Mouse (Mus musculus) liver, embryonic 15.5 days (tissue): ENCODE data around the gene Sox21. TPM values are rescaled to one million over a fixed set of nuclear protein-coding genes. Genes with fewer than 3 reads are reported as not detected.

Experiments used
- ATAC-seq: fragments of 200-750 bp; cut with Nextera tagmentation; 2 replicates; pipeline ENCODE4 v1.8.0; 2017; ENCODE audit warnings: moderate number of reproducible peaks, mild to moderate bottlenecking, moderate library complexity; ENCODE audit not compliant: insufficient read depth
- H3K27ac ChIP-seq: fragments of 300-500 bp; sonication (generic); replicated peaks from 2 replicates; pipeline ENCODE4 v1.5.1; 2015; ENCODE audit warnings: mild to moderate bottlenecking, inconsistent platforms
- H3K27me3 ChIP-seq: fragments of 300-500 bp; sonication (generic); 2 replicates; pipeline ENCODE4 v1.6.1; 2015; ENCODE audit warnings: mild to moderate bottlenecking, inconsistent platforms
- H3K36me3 ChIP-seq: fragments of 300-500 bp; sonication (generic); replicated peaks from 2 replicates; pipeline ENCODE4 v1.6.1; 2015; ENCODE audit warnings: moderate library complexity, mild to moderate bottlenecking, inconsistent platforms
- H3K4me1 ChIP-seq: fragments of 300-500 bp; sonication (generic); replicated peaks from 2 replicates; pipeline ENCODE4 v1.6.1; 2015; ENCODE audit warnings: inconsistent platforms
- H3K4me2 ChIP-seq: fragments of 300-500 bp; sonication (generic); 2 replicates; pipeline ENCODE4 v1.6.1; 2015; ENCODE audit warnings: moderate library complexity, mild to moderate bottlenecking, inconsistent platforms
- H3K4me3 ChIP-seq: fragments of 300-500 bp; sonication (generic); replicated peaks from 2 replicates; pipeline ENCODE4 v1.5.1; 2015; ENCODE audit warnings: mild to moderate bottlenecking, inconsistent platforms
- H3K9ac ChIP-seq: fragments of 300-500 bp; sonication (generic); 2 replicates; pipeline ENCODE4 v1.6.1; 2015; ENCODE audit warnings: moderate library complexity, mild to moderate bottlenecking, inconsistent platforms
- H3K9me3 ChIP-seq: fragments of 300-500 bp; sonication (generic); replicated peaks from 2 replicates; pipeline ENCODE4 v1.6.1; 2016; ENCODE audit warnings: inconsistent platforms
- WGBS: fragments of 180-500 bp; shearing (Covaris S2); methylation state at CpG from one replicate; pipeline ENCODE4 v1.1.7; 2015; ENCODE audit warnings: mixed read lengths; ENCODE audit not compliant: insufficient replicate concordance; 5-methylcytosine and 5-hydroxymethylcytosine counted together
- polyA plus RNA-seq: library from polyadenylated mRNA; unstranded; fragments of >200 nt; fragmentation: Nextera tagmentation; extraction: Ambion mirVana; gene quantifications from 2 replicates; pipeline ENCODE4 v1.2.1, GENCODE M21; 2015

Sox21 gene
- polyA plus RNA-seq, 1 experiment from 2014 or later, result not detected

GRCm38 (mm10) chr14:118237786-118238185, 956 bp upstream of the Sox21 start:
- H3K27ac ChIP-seq, result no peak overlapping the region
- no peak overlapping the region for H3K4me2 ChIP-seq
- H3K36me3 ChIP-seq, result no peaks in the 10 kb centered on the region
- H3K4me1 ChIP-seq, result peaks cover 24% of the 10 kb centered on the region
- WGBS, result 13% methylated on average over 6 of the region's 6 CpGs
- no peaks in the 10 kb centered on the region for H3K9me3 ChIP-seq
- no peak overlapping the region for H3K9ac ChIP-seq
- ATAC-seq, result no peak
- no peak overlapping the region for H3K4me3 ChIP-seq
- peaks cover 79% of the 10 kb centered on the region for H3K27me3 ChIP-seq

- Histone ChIP-seq H3K4me1 (peaks cover 24% of the 10 kb centered on the region), H3K4me2 (peak overlapping the region; percentile 67), H3K27me3 (peaks cover 95% of the 10 kb centered on the region), H3K4me3 (peak overlapping the region; percentile 45), H3K9me3 (no peaks in the 10 kb centered on the region), H3K36me3 (no peaks in the 10 kb centered on the region), H3K27ac (no peak overlapping the region), H3K9ac (no peak overlapping the region)
- ATAC-seq, result peak; percentile 37; the same call in 1 of the 2 replicates
- WGBS, result under 1% methylated on average over 73 of the region's 73 CpGs
These were observed 601 bp downstream of the Sox21 start for GRCm38 (mm10) chr14:118235973-118236885.

- H3K4me1 ChIP-seq, result peaks cover 24% of the 10 kb centered on the region
- WGBS, result under 1% methylated on average over 62 of the region's 62 CpGs
- H3K27me3 ChIP-seq, result peaks cover 96% of the 10 kb centered on the region
- peak overlapping the region; percentile 67 for H3K4me2 ChIP-seq
- H3K36me3 ChIP-seq, result no peaks in the 10 kb centered on the region
- H3K27ac ChIP-seq, result no peak overlapping the region
- no peaks in the 10 kb centered on the region for H3K9me3 ChIP-seq
- ATAC-seq, result no peak
- H3K4me3 ChIP-seq, result peak overlapping the region; percentile 45
- no peak overlapping the region for H3K9ac ChIP-seq
These were observed 1.4 kb downstream of the Sox21 start for GRCm38 (mm10) chr14:118235361-118235972.

DNA sequence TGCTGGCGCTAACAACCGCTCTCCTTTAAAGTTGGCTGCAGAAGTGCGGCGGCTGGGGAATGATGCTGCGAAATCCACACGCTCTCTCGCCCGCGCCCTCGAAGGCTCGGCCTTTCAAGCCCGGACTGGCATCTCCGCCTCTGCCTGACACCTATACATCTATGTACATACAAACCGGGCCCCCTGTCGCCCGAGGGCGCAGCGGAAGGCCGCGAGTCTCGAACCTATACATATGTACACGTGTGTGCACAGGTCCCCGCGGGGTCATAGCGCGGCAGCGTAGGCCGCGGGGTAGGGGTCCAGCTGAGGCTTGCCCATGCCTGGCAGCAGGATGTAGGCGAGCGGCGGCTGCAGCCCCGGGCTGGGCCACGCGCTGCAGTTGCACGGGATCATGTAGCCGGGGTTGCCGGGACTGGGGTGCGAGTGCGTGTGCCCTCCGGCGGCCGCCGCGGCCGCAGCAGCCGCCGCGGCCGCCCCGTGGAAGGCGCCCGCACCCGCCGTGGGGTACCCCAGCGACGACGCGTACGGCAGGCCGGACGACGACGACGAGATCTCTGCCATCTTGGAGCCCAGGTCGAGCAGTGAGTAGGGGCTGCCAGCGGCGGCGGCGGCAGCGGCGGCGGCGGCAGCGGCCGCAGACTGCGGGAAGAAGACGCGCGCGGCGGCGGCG, 2.2 kb downstream of the Sox21 start:
- no peak for ATAC-seq
- Histone ChIP-seq H3K4me2 (peak overlapping the region; percentile 67), H3K27me3 (peaks cover 96% of the 10 kb centered on the region), H3K4me1 (peaks cover 24% of the 10 kb centered on the region), H3K9ac (no peak overlapping the region), H3K36me3 (no peaks in the 10 kb centered on the region), H3K9me3 (no peaks in the 10 kb centered on the region), H3K4me3 (peak overlapping the region; percentile 45), H3K27ac (no peak overlapping the region)
- WGBS, result under 1% methylated on average over 84 of the region's 84 CpGs

GRCm38 (mm10) chr14:118233786-118234540, 2.9 kb downstream of the Sox21 start:
- ATAC-seq, result no peak
- Histone ChIP-seq H3K9me3 (no peaks in the 10 kb centered on the region), H3K4me1 (peaks cover 24% of the 10 kb centered on the region), H3K9ac (no peak overlapping the region), H3K27ac (no peak overlapping the region), H3K4me3 (no peak overlapping the region), H3K4me2 (no peak overlapping the region), H3K36me3 (no peaks in the 10 kb centered on the region), H3K27me3 (peaks cover 96% of the 10 kb centered on the region)
- WGBS, result 4% methylated on average over 26 of the region's 26 CpGs

DNA sequence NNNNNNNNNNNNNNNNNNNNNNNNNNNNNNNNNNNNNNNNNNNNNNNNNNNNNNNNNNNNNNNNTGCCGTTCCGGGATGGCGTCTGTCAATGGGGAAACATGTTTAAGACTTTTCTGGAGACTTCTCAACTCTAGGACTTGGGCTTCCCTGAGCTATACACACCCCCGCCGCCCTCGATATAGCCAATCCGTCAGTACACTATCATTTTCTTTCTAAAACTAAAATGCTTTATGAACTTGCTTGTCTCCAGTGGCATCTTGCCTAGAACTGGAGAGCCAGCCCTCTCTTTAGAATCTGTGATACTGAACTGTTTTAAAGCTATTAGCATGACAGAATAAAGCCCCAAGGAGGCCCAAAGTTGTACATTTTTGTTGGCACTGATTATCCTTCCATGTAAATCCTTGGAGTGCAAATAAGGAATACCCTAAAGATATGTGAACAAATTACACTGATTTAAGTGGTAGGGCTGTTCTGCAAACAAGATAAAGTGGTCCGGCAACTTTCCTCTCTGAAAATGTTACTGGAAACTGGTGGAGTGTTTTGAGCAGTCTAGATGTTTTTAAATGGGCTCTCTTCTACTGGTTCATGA, 4.4 kb downstream of the Sox21 start:
- H3K36me3 ChIP-seq, result no peaks in the 10 kb centered on the region
- H3K27me3 ChIP-seq, result peaks cover 98% of the 10 kb centered on the region
- ATAC-seq, result no peak
- no peak overlapping the region for H3K27ac ChIP-seq
- H3K9ac ChIP-seq, result no peak overlapping the region
- no peak overlapping the region for H3K4me2 ChIP-seq
- H3K4me1 ChIP-seq, result peaks cover 24% of the 10 kb centered on the region
- no peaks in the 10 kb centered on the region for H3K9me3 ChIP-seq
- 4% methylated on average over 8 of the region's 8 CpGs for WGBS
- H3K4me3 ChIP-seq, result no peak overlapping the region

GRCm38 (mm10) chr14:118226471-118227155, 10.2 kb downstream of the Sox21 start:
- no peak for ATAC-seq
- H3K27ac ChIP-seq, result no peak overlapping the region
- H3K4me3 ChIP-seq, result no peak overlapping the region
- H3K4me1 ChIP-seq, result 0 out of 2 replicates have a peak, but pooled peaks cover 2% of the 10 kb centered on the region
- peaks cover 100% of the 10 kb centered on the region for H3K27me3 ChIP-seq
- 2% methylated on average over 21 of the region's 21 CpGs for WGBS
- H3K9me3 ChIP-seq, result no peaks in the 10 kb centered on the region
- H3K9ac ChIP-seq, result no peak overlapping the region
- no peak overlapping the region for H3K4me2 ChIP-seq
- no peaks in the 10 kb centered on the region for H3K36me3 ChIP-seq

DNA sequence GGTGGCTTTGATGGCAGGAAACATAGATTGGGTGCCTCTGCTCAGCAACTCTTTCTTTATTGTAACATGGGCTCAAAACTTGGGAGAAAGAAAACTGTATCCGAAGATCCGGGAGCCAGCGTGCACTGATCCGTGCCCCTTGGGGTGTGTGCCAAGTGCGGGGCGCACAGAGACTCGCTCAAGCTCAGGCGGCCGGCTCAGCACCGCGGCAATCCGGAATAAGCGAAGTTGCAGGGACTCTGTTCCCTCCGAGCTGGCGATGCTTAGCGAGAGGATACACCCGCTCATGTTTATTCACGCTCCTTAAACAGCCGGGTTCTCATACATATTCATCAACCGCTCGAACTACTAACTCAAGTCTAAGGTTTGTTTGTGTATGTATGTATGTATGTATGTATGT, 10.9 kb downstream of the Sox21 start:
- H3K4me3 ChIP-seq, result no peak overlapping the region
- H3K4me2 ChIP-seq, result no peak overlapping the region
- no peaks in the 10 kb centered on the region for H3K9me3 ChIP-seq
- 1% methylated on average over 21 of the region's 21 CpGs for WGBS
- H3K27ac ChIP-seq, result no peak overlapping the region
- ATAC-seq, result no peak
- H3K27me3 ChIP-seq, result peaks cover 95% of the 10 kb centered on the region
- no peak overlapping the region for H3K9ac ChIP-seq
- no peaks in the 10 kb centered on the region for H3K36me3 ChIP-seq
- H3K4me1 ChIP-seq, result 0 out of 2 replicates have a peak, but pooled peaks cover 2% of the 10 kb centered on the region

GRCm38 (mm10) chr14:118225061-118225743, 11.6 kb downstream of the Sox21 start:
- Histone ChIP-seq H3K27ac (no peak overlapping the region), H3K36me3 (no peaks in the 10 kb centered on the region), H3K4me1 (0 out of 2 replicates have a peak, but pooled peaks cover 2% of the 10 kb centered on the region), H3K9me3 (no peaks in the 10 kb centered on the region), H3K9ac (no peak overlapping the region), H3K27me3 (peaks cover 88% of the 10 kb centered on the region), H3K4me2 (no peak overlapping the region), H3K4me3 (no peak overlapping the region)
- no peak for ATAC-seq
- 10% methylated on average over 16 of the region's 16 CpGs for WGBS
